Mouse (Mus musculus): ENCODE results near the gene Scgb2b21. TPM values are rescaled to one million over a fixed set of nuclear protein-coding genes. Genes with fewer than 3 reads are reported as not detected.
"Not testable (repeated sequence)": the region's sequence is repeated elsewhere in the genome, so short reads cannot be mapped to it uniquely, and the experiment has no call there.

Gene Scgb2b21
- total RNA-seq (2021) = not detected

GRCm38 (mm10) chr7:33520358-33520757, at the start of gene Scgb2b21:
Scgb2b21 (minus strand) TSS chr7:33520458.
- intact Hi-C loops (cut with DNase I) = no loop called here
- no peak for DNase-seq (ENCODE audit: low spot score in 2 of 2)

- not testable (repeated sequence) for DNase-seq (ENCODE audit: low spot score in 2 of 2)
These were observed 23.2 kb upstream of the Scgb2b21 start for GRCm38 (mm10) chr7:33543420-33543819.

More at GRCm38 (mm10) chr7:33543420-33543819, 23.2 kb upstream of the Scgb2b21 start:
- intact Hi-C loops (cut with DNase I) = not testable (repeated sequence)

Other genes with a start within 250 kb of the Scgb2b21 start
- not detected for gene Scgb2b19, start 240.1 kb downstream of the Scgb2b21 start, total RNA-seq (2021)
- not detected for gene Scgb1b19, start 233.2 kb downstream of the Scgb2b21 start, total RNA-seq (2021)
- gene Scgb2b20, start 154.1 kb downstream of the Scgb2b21 start, total RNA-seq (2021) = not detected
- gene Scgb1b20, start 147.2 kb downstream of the Scgb2b21 start, total RNA-seq (2021) = not detected
- gene Scgb2b24, start 218.9 kb upstream of the Scgb2b21 start, total RNA-seq (2021) = not detected
- not detected for gene Scgb1b24, start 223.3 kb upstream of the Scgb2b21 start, total RNA-seq (2021)

Measured in left cerebral cortex, postnatal 25 days (tissue).